Mouse (Mus musculus) small intestine, adult 2 months (tissue): ENCODE measurements around the gene C530008M17Rik. TPM values are rescaled to one million over a fixed set of nuclear protein-coding genes. Genes with fewer than 3 reads are reported as not detected.
"Not testable (repeated sequence)": the region's sequence is repeated elsewhere in the genome, so short reads cannot be mapped to it uniquely, and the experiment has no call there.

Source experiments
- H3K27ac ChIP-seq: fragments of 200-500 bp; 2 replicates; pipeline ENCODE4 v1.5.1; 2012; ENCODE audit warnings: low read depth, low read length, control low read depth, inconsistent platforms; ENCODE audit not compliant: insufficient read depth
- H3K27me3 ChIP-seq: fragments of 200-500 bp; 2 replicates; pipeline ENCODE4 v1.6.1; 2012; ENCODE audit warnings: mild to moderate bottlenecking, moderate library complexity, low read length, inconsistent platforms; ENCODE audit not compliant: control insufficient read depth, insufficient read depth
- H3K36me3 ChIP-seq: fragments of 200-500 bp; 2 replicates; pipeline ENCODE4 v1.6.1; 2012; ENCODE audit warnings: mild to moderate bottlenecking, low read length, control low read depth, inconsistent platforms; ENCODE audit not compliant: control insufficient read depth, insufficient read depth
- H3K4me1 ChIP-seq: fragments of 200-500 bp; 2 replicates; pipeline ENCODE4 v1.6.1; 2012; ENCODE audit warnings: low read length, inconsistent platforms, mixed read lengths; ENCODE audit not compliant: control insufficient read depth, insufficient read depth, insufficient read length
- H3K4me3 ChIP-seq: fragments of 200-500 bp; 2 replicates; pipeline ENCODE4 v1.5.1; 2012; ENCODE audit warnings: low read depth, mild to moderate bottlenecking, control low read depth, inconsistent platforms, low read length, moderate library complexity
- CTCF ChIP-seq: fragments of 200-500 bp; IDR thresholded peaks from 2 replicates; pipeline ENCODE4 v1.5.1; 2012; ENCODE audit warnings: low read depth, mild to moderate bottlenecking, control low read depth, inconsistent platforms, low read length, moderate library complexity, mixed read lengths; ENCODE audit not compliant: insufficient replicate concordance, insufficient read length; ENCODE audit errors: extremely low read depth
- POLR2A ChIP-seq: fragments of 200-500 bp; IDR thresholded peaks from 2 replicates; pipeline ENCODE4 v1.6.1; 2012; ENCODE audit warnings: low read depth, mild to moderate bottlenecking, control low read depth, inconsistent platforms, low read length, moderate library complexity
- WGBS: fragments of 180-500 bp; shearing (Covaris S2); methylation state at CpG from one replicate; pipeline ENCODE4 v1.1.7; 2018; 5-methylcytosine and 5-hydroxymethylcytosine counted together
- polyA plus RNA-seq: library from polyadenylated mRNA; depleted of rRNA; stranded (reverse); fragments of >200 nt; gene quantifications from 2 replicates; pipeline ENCODE4 v1.2.3, GENCODE M21; 2012; rRNA removed

The C530008M17Rik gene
- polyA plus RNA-seq, 1 experiment: 42.5 TPM

GRCm38 (mm10) chr5:76904713-76905404 is 248.5 kb downstream of the C530008M17Rik start:
- H3K4me1 ChIP-seq: no peaks in the 10 kb centered on the region; the same call in 1 of the 2 replicates
- H3K27me3 ChIP-seq: no peaks in the 10 kb centered on the region
- peak overlapping the region; percentile 82 for H3K4me3 ChIP-seq
- TF ChIP-seq CTCF (no peak), POLR2A (no peak)
- WGBS: under 1% methylated on average over 19 of the region's 19 CpGs
- H3K36me3 ChIP-seq: peaks cover 5% of the 10 kb centered on the region; the same call in 1 of the 2 replicates
- H3K27ac ChIP-seq: no peak overlapping the region

- Histone ChIP-seq H3K4me1 (no peaks in the 10 kb centered on the region; the same call in 1 of the 2 replicates), H3K4me3 (peak within 1 kb of the TSS; percentile 82), H3K27me3 (no peaks in the 10 kb centered on the region), H3K36me3 (peaks cover 5% of the 10 kb centered on the region; the same call in 1 of the 2 replicates), H3K27ac (peak within 1 kb of the TSS; percentile 78)
- under 1% methylated on average over 47 of the region's 47 CpGs for WGBS
- TF ChIP-seq POLR2A (peak; percentile 87), CTCF (no peak)
Observed at GRCm38 (mm10) chr5:76905405-76906154, 249.3 kb downstream of the C530008M17Rik start, which contains the start of gene Aasdh. Aasdh (minus strand) TSS chr5:76905514.

DNA sequence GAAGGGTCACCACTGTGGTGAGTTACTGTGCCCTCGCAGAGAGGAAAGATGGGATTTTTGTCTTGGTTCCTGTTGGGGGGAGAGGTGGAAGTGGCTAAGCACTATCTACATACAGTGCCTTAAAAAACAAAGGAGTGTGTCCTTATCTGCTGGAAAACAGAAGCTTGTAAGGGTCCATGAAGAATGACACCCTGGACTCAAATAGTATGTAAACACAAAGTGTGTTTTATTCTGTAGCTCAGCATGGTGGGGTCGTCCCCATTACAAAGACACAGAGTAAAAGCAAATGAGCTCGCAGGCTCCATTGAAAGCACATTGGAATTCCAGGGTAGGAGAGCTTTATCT is 249.8 kb downstream of the C530008M17Rik start:
- Histone ChIP-seq H3K27ac (no peak overlapping the region), H3K36me3 (peaks cover 5% of the 10 kb centered on the region; the same call in 1 of the 2 replicates), H3K4me3 (no peak overlapping the region; the same call in 1 of the 2 replicates)

GRCm38 (mm10) chr5:76910807-76911206 is 254.5 kb downstream of the C530008M17Rik start:
- no peak overlapping the region for H3K27ac ChIP-seq
- no peaks in the 10 kb centered on the region for H3K27me3 ChIP-seq
- WGBS: 61% methylated on average over 3 of the region's 3 CpGs
- TF ChIP-seq POLR2A (no peak), CTCF (no peak)
- H3K4me1 ChIP-seq: no peaks in the 10 kb centered on the region
- H3K4me3 ChIP-seq: no peak overlapping the region
- peaks cover 6% of the 10 kb centered on the region for H3K36me3 ChIP-seq

More for the DNA sequence above, 249.8 kb downstream of the C530008M17Rik start:
- H3K27me3 ChIP-seq: no peaks in the 10 kb centered on the region
- TF ChIP-seq CTCF (no peak), POLR2A (no peak)
- WGBS: 26% methylated on average over 3 of the region's 3 CpGs
- no peaks in the 10 kb centered on the region; the same call in 1 of the 2 replicates for H3K4me1 ChIP-seq

DNA sequence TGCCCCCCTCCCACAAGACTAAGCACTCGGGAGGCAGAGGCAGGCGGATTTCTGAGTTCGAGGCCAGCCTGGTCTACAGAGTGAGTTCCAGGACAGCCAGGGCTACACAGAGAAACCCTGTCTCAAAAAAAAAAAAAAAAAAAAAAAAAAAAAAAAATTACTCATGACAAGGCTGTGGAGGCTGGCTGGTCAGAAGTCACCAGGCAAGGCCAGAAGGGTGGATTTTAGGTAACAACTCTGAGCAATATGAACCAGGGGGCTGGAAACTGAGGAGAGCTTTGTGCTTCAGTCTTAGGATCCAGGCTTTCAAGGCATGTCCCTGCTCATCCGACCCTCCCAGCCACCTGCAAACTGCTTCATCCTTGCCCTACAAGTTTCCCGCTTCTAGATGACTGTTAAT is 256.2 kb downstream of the C530008M17Rik start:
- H3K27me3 ChIP-seq, H3K36me3 ChIP-seq, H3K4me1 ChIP-seq, H3K4me3 ChIP-seq, H3K27ac ChIP-seq: not testable (repeated sequence)
- WGBS: 94% methylated on average over 5 of the region's 5 CpGs

DNA sequence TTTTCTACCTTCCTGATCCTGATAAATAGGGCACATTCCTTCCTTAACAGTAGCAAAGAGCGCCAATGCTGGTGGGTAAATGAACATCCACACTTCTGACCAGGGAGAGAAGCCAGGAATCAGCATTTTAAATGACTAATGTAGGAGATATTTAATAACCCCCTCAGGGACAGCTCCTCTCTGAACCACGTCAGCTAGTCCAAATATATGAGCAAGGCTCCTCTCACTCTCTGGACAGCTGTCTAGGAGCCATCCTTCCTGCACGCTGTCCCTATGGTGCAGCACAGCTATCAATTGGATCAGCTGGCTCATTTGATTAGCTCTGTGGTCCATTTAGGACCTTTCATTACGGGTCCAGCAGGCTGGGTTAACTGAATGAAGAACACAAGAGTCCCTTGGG is 266.5 kb downstream of the C530008M17Rik start:
- Histone ChIP-seq H3K27ac (no peak overlapping the region), H3K4me1 (no peaks in the 10 kb centered on the region), H3K27me3 (no peaks in the 10 kb centered on the region), H3K4me3 (no peak overlapping the region), H3K36me3 (peaks cover 9% of the 10 kb centered on the region)
- 89% methylated on average over 4 of the region's 4 CpGs for WGBS
- TF ChIP-seq CTCF: no peak
- TF ChIP-seq POLR2A: no peak

Other genes with a start within 250 kb of the C530008M17Rik start
- gene Gm7271, start 172.5 kb upstream of the C530008M17Rik start, polyA plus RNA-seq: not detected in 2 replicates
- gene Exoc1, start 127.2 kb upstream of the C530008M17Rik start, polyA plus RNA-seq: 7.1 and 17.9 TPM in 2 replicates
- 0.13 and 0.39 TPM in 2 replicates for gene Cep135, start 67.8 kb upstream of the C530008M17Rik start, polyA plus RNA-seq
- gene Aasdh, start 249.0 kb downstream of the C530008M17Rik start, polyA plus RNA-seq: 1.2 and 2.2 TPM in 2 replicates